Mouse (Mus musculus) adrenal gland, adult 18-20 months (tissue): ENCODE results near the gene Ccdc6. TPM values are rescaled to one million over a fixed set of nuclear protein-coding genes. Genes with fewer than 3 reads are reported as not detected.

Source experiments
- DNase-seq, 2 experiments: peaks; one replicate each; pipeline ENCODE4 v3.0.0; 2021 to 2022; ENCODE audit warnings: low spot score in 2 of 2
- total RNA-seq, 2 experiments: library from RNA; stranded (reverse); gene quantifications; 1 replicate in 1 of 2; 2 replicates in 1 of 2; pipeline ENCODE4 v1.2.3; 2021

Gene Ccdc6
- total RNA-seq, 2 experiments from 2014 or later: 84.9 to 85.0 TPM

DNA sequence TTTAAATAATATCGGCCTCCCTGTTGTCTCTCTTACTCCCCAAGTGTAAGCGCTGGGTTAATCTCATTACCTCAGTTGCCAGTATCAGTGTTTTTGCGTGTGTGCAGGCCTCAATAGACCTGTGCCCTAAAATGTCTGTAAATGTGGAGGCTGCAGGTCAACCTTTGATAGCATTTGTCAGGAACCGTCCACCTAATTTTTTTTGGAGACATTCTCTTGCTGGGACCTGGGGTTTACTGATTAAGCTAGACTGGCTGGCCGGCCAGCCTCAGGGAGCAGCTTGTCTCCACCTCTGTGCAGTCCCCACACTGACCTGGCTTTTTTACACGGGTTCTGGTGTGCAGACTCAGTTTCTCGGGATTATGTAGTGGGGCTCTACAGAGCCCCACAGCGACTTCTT is 30.4 kb downstream of the Ccdc6 start:
- no peak for DNase-seq

DNA sequence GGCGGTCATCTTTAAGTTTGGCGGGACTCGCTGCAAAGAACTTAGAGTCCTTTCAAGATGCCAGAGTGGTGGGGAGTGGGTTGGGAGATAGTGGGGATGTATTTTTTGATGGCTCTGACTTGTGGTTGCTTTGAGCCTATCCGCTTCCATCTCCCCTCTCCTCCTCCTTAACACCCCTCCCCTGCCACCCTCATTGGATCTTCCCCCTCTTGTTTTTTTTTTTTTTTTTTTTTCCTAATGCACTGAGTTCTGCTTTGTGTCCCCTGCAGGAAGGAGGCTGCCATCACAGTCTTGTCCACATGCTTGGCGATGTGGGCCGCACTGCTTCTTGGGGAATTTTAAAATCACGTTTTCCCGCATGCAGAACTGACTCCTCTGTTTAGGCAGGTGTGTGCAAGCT is 31.5 kb downstream of the Ccdc6 start:
- no peak for DNase-seq

DNA sequence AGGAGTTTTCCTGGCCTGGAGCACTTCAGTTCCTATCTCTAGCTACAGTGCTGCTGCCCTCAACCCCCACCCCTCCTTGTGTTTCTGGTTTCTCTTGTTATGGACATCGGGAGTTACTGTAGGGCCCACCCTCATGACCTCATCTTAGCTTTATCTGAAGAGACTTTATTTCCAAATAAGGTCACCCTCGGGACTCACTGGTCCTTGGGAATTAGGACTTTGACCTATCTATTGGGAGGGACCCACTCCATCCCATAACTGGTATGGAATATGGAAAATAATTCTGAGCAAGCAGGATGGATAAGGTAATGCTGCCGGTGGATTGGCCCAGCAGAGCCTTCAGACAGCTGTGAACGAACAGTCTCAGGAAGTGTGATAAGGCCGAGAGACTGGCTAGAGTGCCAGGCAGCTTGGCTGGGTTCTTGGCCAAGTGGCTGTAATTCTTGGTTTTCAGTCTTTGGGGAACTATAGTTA is 35.2 kb downstream of the Ccdc6 start:
- no peak for DNase-seq

DNA sequence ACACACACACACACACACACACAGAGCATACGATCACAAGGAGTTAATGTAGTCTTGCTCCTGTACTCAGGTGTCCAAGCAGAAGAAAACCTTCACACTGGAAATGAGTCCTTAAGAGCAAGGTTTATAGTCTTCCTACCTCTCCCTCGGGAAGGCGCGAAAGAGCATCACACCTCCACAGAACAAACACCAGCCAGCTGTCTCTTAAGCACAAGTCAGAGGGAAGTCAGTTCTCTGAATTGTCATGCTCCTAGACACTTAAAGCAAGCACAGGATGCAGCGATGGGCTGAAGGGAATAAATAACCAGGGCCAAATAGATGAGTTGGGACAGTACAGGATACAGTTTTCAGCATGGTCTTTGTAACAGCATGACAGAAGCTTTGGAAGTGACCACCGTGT is 35.8 kb downstream of the Ccdc6 start:
- DNase-seq: no peak

DNA sequence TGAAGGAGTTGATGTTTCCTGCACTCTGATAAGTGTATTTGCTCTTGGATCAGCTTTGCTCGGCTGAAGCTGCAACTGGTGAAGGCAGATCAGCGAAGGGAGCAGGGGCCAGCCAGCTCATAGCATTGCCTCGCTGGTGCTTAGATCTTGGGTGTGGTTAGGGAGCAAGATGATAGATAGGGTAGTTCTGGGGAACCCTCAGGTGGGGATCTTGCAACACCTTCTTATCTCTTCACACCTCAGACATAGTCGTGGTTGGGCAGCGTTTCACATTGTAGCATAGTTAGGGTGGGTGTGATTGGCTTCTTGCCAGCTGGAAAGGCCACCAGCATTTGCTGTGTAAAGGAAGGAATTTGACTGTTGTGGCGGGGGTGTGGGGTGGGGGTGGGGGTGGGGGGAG is 36.3 kb downstream of the Ccdc6 start:
- no peak for DNase-seq

DNA sequence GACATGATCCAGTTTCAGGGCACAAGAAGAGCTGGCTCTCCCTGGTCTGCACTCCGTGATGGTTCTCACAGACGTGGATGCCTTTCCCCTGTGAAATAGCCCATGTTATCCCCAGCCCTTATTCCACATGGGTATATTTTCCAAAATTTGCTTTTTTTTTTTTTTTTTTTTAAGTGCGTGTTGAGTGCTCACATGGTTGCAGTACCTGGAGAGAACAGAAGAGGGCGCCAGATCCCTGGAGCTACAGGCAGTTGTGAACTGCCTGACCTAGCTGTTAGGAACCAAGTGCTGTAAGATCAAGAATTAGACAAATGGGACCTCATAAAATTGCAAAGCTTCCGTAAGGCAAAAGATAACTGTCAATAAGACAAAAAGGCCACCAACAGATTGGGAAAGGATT is 38.8 kb downstream of the Ccdc6 start:
- peak in 1 of 2 experiments; percentile 49 for DNase-seq

DNA sequence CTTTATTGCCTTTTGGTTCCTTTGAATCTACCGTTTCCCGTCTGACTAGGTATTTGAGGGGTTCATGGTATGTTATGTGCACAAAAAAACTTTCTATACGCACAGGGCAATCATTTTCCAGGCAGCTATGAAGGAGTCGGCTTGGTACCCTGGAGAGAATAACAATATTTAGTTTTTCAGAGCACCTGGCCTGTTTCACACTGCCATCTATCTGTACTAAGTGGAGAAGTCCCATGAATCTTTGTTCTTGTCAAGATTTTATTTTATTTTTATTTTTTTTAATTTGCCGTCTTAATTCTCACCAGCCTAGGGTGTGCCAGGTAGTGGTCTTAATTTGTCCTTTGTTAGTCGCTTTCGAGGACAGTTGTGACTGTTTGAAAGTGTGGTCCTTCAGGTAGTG is 40.7 kb downstream of the Ccdc6 start:
- DNase-seq: no peak

DNA sequence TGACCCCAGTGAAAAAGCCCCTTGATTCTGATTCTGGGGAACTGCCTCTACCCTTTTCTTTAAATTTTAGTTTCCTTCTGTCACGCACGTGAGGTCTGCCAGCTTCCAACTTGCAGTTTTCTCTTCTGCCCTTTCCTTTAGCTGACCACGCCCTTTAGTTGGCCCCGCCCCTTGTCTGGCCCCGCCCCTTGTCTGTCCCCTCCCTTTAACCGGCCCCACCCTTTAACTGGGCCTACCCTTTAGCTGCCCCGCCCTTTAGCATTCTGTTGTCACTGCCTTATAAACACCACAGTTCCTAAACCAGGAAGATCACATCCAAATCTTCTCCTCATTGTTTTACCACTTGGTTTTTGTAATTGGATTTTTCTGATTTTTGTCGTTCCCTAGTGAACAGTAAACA is 41.2 kb downstream of the Ccdc6 start:
- DNase-seq: no peak

DNA sequence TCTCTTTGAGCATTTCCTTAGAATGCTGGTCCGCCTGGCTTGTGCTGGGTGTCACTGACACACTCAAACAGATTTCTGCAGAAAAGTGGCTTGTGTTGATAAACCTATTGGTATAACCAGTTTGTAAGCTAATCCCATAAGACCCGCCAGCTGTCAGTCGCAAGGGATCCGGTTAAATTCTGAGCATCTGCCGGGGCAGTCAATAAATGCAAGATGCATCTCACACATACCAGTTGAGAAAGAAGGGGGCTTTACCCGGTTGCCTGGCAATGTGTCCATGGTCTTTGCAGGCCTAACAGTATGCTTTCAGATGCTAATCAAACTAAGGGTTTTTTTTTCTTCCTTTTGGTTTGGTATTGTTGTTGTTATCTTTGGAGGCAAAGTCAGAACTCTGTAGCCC is 42.4 kb downstream of the Ccdc6 start:
- DNase-seq: no peak

DNA sequence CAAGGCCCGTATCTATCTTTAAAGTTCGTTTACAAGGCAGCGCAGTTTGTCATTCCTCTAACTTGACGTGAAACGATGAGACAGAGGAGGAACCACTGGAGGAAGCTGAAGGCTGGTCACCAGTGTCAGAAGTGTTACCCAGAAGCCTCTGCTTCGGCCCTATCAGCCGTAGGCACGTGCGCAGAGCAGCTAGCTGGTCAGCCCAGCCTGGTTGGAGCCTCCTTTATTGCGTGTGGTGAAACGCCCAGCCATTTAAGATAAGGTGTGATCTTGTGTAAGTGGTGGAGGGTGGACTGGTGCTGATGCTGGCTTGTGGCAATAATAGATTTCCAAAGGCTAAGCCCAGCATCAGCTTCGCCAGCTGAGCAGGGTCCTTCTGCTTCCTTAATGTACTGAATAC is 43.5 kb downstream of the Ccdc6 start:
- no peak for DNase-seq

DNA sequence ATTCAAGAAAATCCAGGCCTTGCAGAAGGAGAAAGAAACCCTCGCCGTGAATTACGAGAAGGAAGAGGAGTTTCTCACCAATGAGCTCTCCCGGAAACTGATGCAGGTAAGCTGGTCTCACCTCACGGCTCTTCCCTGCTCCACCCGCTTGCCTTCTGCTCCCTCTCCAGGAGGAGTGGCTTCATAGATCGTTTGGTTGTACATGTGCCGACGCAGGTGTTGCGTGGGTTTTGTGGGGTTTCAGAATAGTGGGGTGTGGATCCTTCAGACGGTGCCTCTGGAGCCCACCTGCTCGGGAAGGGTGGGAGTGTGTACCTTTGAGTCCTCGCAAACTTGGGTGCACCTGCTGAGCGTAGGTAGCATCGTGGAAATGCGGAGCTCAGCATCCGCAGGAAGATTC is 45.7 kb downstream of the Ccdc6 start:
- DNase-seq: no peak

DNA sequence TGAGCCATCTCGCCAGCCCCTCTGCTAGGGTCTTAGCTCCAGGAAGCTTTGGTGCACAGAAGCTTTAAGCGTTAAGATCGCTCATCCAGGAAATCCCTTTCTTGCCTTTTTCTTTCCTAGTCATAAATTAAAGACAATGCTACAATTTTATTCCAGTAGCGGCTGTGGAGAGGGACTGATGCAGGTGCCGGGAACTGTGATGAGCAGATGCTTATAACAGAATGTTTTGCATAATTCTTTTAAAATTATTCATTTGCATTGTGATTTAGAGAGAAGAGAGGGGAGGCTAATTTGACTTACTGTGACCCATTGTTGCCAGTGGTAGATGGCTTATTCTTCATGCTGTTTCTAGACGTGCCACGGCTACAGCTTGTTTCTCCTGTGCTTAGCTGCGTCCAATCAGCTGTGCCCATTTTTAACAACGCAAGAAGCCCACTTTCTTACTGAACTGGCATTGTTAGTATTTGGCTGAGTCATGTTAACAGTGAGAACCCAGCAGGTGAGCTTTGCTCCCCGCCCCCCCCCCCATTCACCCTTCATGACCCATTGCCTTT is 47.2 kb downstream of the Ccdc6 start:
- no peak for DNase-seq

DNA sequence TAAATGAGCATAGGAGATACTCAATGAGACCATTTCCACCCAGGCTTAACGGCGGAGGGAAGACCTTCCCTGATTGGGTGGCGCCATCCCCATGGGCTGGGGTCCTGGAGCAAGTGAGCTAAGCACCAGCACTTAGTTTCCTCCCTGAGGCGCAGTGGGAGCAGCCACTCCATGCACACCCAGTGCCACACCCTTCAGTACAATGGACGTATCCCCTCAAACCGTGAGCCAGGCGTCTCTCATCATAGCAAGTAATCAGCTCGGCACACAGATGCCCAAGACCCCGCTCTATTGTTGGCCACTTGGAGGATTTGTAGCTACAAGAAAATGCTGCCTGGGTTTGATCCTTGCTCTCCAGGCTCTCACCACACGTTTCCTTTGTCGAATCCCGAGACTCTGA is 49.0 kb downstream of the Ccdc6 start:
- DNase-seq: no peak

DNA sequence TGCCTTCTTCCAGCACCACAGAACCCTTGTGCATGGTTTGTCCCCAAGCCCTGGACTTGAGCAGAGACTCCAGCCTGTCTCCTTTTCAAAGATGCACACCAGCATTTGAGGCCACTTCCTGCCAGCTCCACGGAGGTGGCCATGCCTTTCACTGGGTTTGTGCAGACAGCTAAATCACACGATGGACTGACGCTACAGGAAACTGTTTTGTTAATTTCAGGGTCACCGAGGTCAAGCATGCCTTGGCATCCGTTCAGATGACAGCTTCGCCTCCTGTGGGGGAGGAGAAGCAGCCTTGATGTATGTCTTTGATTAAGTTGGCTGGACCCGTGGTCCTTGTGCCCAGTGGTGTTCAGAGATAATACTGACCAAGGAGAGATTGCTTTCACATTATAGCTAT is 52.2 kb downstream of the Ccdc6 start:
- no peak for DNase-seq

DNA sequence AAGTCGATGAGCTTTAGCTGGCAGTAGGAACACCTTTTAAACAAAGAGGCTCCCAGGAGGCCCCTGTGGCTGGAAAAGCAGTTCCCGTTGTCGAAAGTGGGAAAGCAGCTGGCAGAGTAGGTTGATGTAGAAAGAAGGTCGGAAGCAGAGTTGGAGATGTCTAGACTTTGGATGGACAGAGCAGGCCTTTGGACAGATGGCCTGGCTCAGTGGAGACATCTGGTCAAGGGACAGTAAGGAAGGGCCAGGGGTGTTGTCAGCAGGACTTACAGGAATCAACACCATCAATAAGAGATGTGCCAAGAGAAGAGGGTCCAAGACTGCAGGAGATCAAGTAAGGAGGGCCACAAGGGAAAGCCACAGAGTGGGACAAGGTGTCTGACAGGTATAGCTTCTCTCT is 53.4 kb downstream of the Ccdc6 start:
- no peak for DNase-seq

DNA sequence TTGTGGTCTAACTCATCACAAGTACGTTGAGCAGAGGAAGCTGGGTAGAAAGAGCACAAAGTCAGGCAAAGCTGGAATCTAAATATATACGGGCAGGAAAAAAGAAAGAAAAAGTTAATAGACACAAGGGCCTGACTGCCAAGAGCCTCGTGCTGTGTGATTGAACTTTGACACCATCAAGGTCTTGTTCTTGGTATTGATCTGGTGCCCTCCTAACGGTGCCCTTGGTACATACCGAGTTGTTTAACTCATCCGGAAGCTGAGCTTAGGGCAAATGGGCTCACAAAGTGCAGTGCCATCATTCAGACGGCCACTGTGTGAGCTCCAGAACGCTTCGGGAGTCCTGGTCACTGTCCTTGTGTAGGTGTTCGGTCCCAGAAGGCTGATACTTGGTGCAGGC is 54.2 kb downstream of the Ccdc6 start:
- DNase-seq: no peak

DNA sequence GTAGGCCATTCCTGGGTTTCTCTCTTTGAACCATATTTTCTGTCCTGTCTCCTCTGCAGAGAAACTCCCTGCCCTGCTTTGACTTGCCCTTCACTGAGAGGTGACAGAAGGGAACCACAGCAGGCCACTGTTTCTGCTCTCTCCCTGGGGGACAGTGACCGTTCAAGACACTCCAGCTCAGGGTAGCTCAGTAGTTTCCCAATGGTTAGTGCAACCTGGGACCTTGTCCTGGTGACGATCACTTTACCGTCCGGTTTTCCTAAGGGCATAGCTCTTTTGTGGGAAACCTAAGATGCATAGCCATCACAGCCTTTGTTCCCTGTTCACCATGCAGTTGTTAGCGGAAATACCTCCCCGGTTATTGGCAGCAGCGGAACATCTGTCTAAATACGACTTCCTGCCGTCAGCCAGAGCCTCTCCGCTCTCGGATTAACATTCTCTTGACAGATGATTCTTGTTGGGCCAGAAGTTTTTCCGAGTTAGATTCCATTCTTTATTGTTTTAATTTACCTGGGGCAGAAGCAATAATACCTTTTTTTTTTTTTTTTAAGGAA is 55.3 kb downstream of the Ccdc6 start:
- DNase-seq: no peak

DNA sequence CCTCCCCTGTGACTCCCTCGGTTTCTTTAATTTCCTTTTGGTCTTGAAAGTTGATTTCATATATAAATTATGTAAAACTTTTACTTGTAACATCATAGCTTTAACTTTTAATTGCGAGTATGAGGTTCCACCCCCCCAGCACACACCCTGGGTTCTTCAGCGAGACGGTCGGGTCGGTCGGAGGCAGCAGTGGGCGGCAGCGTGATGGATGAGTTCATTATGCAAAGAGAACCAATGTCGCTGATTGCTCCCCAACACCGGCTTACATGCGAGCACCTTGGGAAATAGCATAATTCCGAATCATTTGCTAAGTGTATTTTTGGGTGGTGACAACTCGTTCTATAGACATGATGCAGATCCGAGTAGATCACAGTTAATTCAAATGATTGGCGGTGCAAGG is 56.9 kb downstream of the Ccdc6 start:
- no peak for DNase-seq

DNA sequence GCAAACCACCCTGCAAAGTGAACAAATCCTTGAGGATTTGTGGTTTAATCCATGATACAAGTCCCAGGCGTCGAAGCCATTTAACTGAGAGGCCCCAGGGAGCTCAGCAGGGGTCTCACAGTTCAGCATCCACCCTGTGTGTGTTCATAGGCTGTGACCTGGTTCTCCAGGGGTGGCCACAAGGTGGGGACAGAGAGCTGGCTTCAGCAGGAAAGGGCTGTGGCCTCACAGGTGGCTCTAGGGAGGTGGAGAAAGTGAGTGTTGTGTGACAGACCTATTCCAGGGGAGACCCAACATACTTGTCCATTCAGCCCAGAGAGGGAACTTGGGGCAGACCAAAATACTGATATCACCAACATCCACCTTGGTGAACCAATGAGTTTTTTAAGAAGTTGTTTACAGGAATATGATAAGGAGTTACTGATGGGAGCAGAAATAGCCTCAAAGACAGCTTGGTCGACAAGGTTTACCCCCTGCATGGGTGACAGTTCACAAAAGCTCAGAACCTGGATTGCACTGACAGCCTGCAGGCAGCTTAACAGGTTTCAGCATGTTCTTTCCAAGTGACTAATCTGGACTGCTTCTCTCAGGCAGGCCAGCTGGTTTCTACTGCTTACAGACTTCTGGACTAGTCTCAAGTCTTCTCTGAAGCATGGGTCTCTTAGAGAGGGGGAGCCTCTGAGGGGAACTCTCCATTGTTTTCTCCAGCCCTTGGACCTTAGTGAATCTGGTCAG is 59.7 kb downstream of the Ccdc6 start:
- DNase-seq: peak; percentile 42 to 55

DNA sequence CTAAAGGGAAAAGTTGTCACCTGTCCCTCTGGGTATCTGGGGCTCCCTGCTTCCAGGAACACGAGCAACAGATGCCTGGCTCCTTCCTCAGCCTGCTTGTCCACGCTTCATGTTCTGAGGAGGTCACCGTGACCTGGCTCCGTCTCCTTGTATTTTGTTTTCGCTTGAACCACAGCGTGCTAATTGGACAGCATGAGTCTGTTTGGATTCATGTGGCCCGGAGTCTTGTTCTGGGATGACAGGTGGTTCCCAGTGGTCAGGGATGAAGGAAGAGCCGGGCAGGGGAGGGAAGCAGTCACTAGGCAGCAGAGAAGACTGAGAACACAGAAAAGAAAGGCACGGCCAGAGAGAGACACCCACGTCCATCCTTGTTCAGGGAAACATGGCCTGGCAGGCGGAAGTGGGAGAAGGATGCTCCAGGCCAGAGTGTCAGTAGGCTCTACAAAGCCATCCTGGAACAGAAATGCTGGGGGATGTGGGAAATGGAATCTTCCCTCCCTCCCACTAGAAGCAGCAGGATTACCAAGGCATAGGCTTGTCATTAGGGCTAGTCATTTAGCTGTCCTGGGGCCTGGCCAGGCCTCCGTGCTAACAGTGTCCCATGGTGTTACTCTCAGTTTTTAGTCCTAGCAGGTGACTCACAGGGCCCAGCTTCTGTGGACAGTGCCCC is 62.9 kb downstream of the Ccdc6 start:
- DNase-seq: no peak

DNA sequence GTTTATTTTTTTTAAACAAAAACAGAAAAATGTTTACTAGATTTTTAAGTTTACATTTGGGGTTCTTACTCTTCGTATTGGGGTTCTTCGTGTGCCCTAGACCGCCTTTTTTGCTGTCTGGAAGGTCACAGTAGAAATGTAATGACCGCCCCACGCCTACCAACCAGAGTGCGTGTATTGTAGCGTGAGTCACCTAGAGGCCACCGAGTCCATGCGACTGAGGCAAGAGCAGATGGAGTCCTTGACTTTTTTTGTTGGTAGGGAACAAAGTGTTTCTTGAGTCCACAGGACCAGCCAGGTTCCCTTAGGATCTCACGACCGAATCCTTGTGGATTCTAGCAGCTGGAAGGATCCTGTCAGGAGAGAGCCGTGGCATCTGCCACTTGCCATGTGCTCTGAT is 63.9 kb downstream of the Ccdc6 start:
- DNase-seq: no peak

DNA sequence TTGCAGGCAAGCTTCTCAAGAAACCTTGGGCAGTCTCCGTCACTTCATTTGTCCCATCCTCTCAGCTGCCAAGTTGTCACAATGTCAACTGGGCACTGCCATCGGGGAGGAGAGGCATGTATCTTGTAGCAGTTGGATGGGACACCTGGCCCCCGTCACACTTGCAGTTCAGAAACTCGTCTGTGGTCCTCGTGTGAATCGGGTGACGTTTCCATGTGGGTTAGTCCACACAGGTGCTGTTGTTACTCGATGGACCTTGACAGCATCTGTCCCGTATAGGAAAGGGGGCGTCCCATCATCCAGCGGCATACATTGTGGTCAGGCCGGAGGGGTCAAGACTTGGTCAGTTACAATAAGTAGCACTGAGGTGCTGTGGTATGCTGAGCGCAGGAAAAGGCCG is 64.6 kb downstream of the Ccdc6 start:
- no peak for DNase-seq
